Mouse (Mus musculus): ENCODE results near the gene Cib4. TPM values are rescaled to one million over a fixed set of nuclear protein-coding genes. Genes with fewer than 3 reads are reported as not detected.

Cib4 gene
- polyA plus RNA-seq, 1 experiment from 2014 or later, result not detected

DNA sequence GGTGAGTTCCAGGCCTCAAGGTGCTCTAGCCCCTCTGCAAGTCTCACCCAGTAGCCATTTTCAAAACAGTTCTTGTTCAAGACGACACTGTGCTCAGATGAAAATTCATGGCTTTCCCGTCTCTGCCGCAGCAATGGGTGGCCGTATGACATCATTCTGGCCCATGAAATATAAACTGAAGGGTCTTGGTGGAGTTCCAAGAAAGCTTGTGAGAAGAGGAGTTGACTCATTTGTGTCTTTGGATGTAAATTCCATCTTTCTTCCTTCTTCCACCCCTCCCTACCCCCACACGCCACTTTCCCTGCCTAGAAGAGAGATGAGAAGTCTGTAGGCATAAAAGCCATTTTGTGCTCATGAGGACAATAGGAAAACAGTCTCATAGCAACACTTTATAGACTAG lies 54.8 kb downstream of the Cib4 start:
- ATAC-seq (replicated peaks; ENCODE audit: low FRiP score), result no peak
- Histone ChIP-seq H3K27ac (ENCODE audit: low read depth, low read length) (no peak overlapping the region), H3K4me1 (replicated peaks; ENCODE audit: control insufficient read depth, insufficient read depth, low read length) (no peaks in the 10 kb centered on the region), H3K36me3 (ENCODE audit: control insufficient read depth, insufficient read depth, low read length) (no peaks in the 10 kb centered on the region), H3K9ac (ENCODE audit: low read length) (no peak overlapping the region), H3K4me3 (ENCODE audit: low read depth, low read length) (no peak overlapping the region), H3K4me2 (ENCODE audit: low read depth, low read length, severe bottlenecking) (no peak overlapping the region), H3K27me3 (ENCODE audit: control insufficient read depth, insufficient read depth, low read length) (no peaks in the 10 kb centered on the region), H3K9me3 (ENCODE audit: control insufficient read depth, low read length) (no peaks in the 10 kb centered on the region)
- DNase-seq (ENCODE audit: low spot score), result no peak
- 83% methylated on average over 5 of the region's 5 CpGs for WGBS

DNA sequence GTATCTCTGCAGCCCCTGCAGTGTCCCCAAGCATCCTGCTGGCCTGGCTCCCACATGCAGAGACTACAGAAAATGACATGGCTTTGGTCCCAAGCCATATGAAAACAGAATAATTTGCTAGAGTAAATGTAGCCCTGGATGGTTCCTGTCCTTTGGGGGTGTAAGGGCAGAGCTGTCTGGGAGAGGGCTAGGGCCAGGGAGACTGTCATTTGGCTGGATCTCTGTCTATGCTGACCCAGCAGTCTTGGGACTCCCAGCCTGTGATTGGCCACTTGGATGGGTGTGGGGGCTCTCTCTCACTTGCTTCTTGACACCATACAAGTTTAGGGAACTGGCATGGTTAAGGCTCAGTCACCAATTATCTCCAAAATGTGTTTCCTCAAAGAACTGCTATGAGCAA lies 55.4 kb downstream of the Cib4 start:
- no peaks in the 10 kb centered on the region for H3K4me1 ChIP-seq (replicated peaks; ENCODE audit: control insufficient read depth, insufficient read depth, low read length)
- DNase-seq (ENCODE audit: low spot score) (no peak), ATAC-seq (replicated peaks; ENCODE audit: low FRiP score) (no peak)
- no peak overlapping the region for H3K27ac ChIP-seq (ENCODE audit: low read depth, low read length)
- no peaks in the 10 kb centered on the region for H3K36me3 ChIP-seq (ENCODE audit: control insufficient read depth, insufficient read depth, low read length)
- H3K9me3 ChIP-seq (ENCODE audit: control insufficient read depth, low read length), result no peaks in the 10 kb centered on the region
- H3K9ac ChIP-seq (ENCODE audit: low read length), result no peak overlapping the region
- H3K4me2 ChIP-seq (ENCODE audit: low read depth, low read length, severe bottlenecking), result no peak overlapping the region
- no peaks in the 10 kb centered on the region for H3K27me3 ChIP-seq (ENCODE audit: control insufficient read depth, insufficient read depth, low read length)
- H3K4me3 ChIP-seq (ENCODE audit: low read depth, low read length), result no peak overlapping the region

DNA sequence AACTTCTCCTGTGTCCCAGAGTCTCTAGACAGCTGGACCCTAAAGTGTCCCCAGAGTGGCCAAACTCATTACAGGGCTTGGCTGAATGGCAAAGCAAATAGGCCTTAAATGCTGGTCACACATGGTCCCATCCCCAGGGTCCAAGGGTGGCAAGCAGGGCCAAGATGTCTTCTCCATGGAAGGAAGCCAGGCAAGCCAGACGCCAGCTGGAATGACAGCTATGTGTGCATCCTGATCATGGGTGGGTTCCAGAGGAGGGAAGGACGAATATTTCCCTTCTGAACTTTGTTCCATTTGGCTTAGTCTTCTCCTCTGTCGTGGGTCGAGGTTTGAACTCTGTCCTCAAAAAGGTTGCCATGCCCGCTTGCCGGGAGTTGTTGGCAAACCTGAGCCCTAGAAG lies 60.5 kb downstream of the Cib4 start:
- H3K36me3 ChIP-seq (ENCODE audit: control insufficient read depth, insufficient read depth, low read length), result no peaks in the 10 kb centered on the region
- H3K4me2 ChIP-seq (ENCODE audit: low read depth, low read length, severe bottlenecking), result no peak overlapping the region
- H3K9ac ChIP-seq (ENCODE audit: low read length), result no peak overlapping the region
- no peaks in the 10 kb centered on the region for H3K4me1 ChIP-seq (replicated peaks; ENCODE audit: control insufficient read depth, insufficient read depth, low read length)
- no peak overlapping the region for H3K4me3 ChIP-seq (ENCODE audit: low read depth, low read length)
- WGBS, result 88% methylated on average over 6 of the region's 6 CpGs
- H3K9me3 ChIP-seq (ENCODE audit: control insufficient read depth, low read length), result no peaks in the 10 kb centered on the region
- H3K27me3 ChIP-seq (ENCODE audit: control insufficient read depth, insufficient read depth, low read length), result no peaks in the 10 kb centered on the region
- no peak for ATAC-seq (replicated peaks; ENCODE audit: low FRiP score)
- H3K27ac ChIP-seq (ENCODE audit: low read depth, low read length), result no peak overlapping the region
- no peak for DNase-seq (ENCODE audit: low spot score)

DNA sequence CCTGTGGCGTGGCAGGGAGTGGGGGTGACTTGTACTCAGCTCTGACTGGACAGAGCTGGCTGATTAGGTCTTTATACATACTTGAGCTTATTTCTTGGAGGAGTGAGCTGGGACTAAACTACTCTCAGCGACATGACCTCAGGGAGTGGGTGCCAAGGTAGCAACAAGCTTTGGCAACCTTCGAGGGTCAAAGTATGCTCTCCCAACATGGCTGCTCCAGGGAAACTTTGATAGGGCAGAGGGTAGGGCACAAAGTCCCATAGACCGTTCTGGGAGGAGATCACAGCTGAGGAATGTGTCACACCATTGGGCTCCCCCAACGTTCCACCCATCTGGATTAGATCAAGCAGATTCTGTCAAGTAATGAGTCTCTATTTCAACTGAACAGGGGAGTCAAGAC lies 61.0 kb downstream of the Cib4 start:
- no peak for DNase-seq (ENCODE audit: low spot score)
- H3K9me3 ChIP-seq (ENCODE audit: control insufficient read depth, low read length), result no peaks in the 10 kb centered on the region
- 84% methylated on average over 5 of the region's 5 CpGs for WGBS
- H3K4me2 ChIP-seq (ENCODE audit: low read depth, low read length, severe bottlenecking), result no peak overlapping the region
- no peaks in the 10 kb centered on the region for H3K27me3 ChIP-seq (ENCODE audit: control insufficient read depth, insufficient read depth, low read length)
- no peak overlapping the region for H3K9ac ChIP-seq (ENCODE audit: low read length)
- H3K27ac ChIP-seq (ENCODE audit: low read depth, low read length), result no peak overlapping the region
- no peak for ATAC-seq (replicated peaks; ENCODE audit: low FRiP score)
- no peaks in the 10 kb centered on the region for H3K4me1 ChIP-seq (replicated peaks; ENCODE audit: control insufficient read depth, insufficient read depth, low read length)
- no peak overlapping the region for H3K4me3 ChIP-seq (ENCODE audit: low read depth, low read length)
- H3K36me3 ChIP-seq (ENCODE audit: control insufficient read depth, insufficient read depth, low read length), result no peaks in the 10 kb centered on the region

DNA sequence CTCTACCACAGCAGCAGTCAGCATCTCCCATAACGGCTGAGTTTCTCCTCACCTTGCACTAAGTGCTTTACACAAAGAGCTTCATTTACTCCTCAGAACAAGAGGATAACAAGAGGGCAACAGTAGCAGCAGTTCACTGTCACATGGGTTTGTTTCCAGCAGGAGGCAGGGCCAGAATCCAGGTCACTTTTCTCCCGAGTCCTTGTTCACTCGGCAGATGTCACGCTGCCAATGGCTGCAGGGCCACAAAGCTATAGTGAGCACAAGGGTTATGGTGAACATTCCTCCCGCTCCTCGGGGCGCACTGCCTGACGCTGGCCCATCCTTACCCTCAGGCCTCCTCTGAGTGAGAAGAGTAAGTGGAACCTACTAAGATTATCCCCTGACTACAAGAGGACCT lies 62.1 kb downstream of the Cib4 start:
- no peaks in the 10 kb centered on the region for H3K9me3 ChIP-seq (ENCODE audit: control insufficient read depth, low read length)
- DNase-seq (ENCODE audit: low spot score) (no peak), ATAC-seq (replicated peaks; ENCODE audit: low FRiP score) (no peak)
- no peak overlapping the region for H3K9ac ChIP-seq (ENCODE audit: low read length)
- WGBS, result 89% methylated on average over 8 of the region's 8 CpGs
- no peak overlapping the region for H3K4me3 ChIP-seq (ENCODE audit: low read depth, low read length)
- H3K36me3 ChIP-seq (ENCODE audit: control insufficient read depth, insufficient read depth, low read length), result no peaks in the 10 kb centered on the region
- no peaks in the 10 kb centered on the region for H3K27me3 ChIP-seq (ENCODE audit: control insufficient read depth, insufficient read depth, low read length)
- H3K4me1 ChIP-seq (replicated peaks; ENCODE audit: control insufficient read depth, insufficient read depth, low read length), result no peaks in the 10 kb centered on the region
- no peak overlapping the region for H3K4me2 ChIP-seq (ENCODE audit: low read depth, low read length, severe bottlenecking)
- H3K27ac ChIP-seq (ENCODE audit: low read depth, low read length), result no peak overlapping the region

DNA sequence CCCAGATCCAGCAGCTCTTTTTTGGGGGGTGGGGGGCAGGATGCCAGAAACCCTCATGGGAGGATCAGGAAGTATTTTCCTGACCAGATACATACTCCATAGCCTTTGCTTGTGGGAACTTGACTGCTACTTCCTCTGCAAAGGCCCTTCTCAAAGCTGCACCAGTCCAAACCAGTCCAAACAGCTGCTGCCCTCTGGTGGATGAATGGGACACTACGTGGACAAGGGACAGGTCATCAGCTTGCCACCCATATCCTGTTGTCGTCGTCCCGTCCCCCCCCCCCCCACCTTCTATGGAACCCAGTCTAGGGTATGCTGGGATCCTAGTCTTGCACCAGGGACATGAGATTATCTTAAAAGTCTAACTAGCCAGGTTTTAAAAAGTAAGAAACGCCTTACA lies 63.3 kb downstream of the Cib4 start:
- H3K4me2 ChIP-seq (ENCODE audit: low read depth, low read length, severe bottlenecking), result no peak overlapping the region
- H3K27me3 ChIP-seq (ENCODE audit: control insufficient read depth, insufficient read depth, low read length), result no peaks in the 10 kb centered on the region
- H3K4me3 ChIP-seq (ENCODE audit: low read depth, low read length), result no peak overlapping the region
- 19% methylated on average over 5 of the region's 5 CpGs for WGBS
- no peaks in the 10 kb centered on the region for H3K4me1 ChIP-seq (replicated peaks; ENCODE audit: control insufficient read depth, insufficient read depth, low read length)
- ATAC-seq (replicated peaks; ENCODE audit: low FRiP score), result no peak
- H3K27ac ChIP-seq (ENCODE audit: low read depth, low read length), result no peak overlapping the region
- peak; percentile 85 for DNase-seq (ENCODE audit: low spot score)
- no peaks in the 10 kb centered on the region; the same call in 1 of the 2 replicates for H3K9me3 ChIP-seq (ENCODE audit: control insufficient read depth, low read length)
- no peak overlapping the region for H3K9ac ChIP-seq (ENCODE audit: low read length)
- no peaks in the 10 kb centered on the region for H3K36me3 ChIP-seq (ENCODE audit: control insufficient read depth, insufficient read depth, low read length)

DNA sequence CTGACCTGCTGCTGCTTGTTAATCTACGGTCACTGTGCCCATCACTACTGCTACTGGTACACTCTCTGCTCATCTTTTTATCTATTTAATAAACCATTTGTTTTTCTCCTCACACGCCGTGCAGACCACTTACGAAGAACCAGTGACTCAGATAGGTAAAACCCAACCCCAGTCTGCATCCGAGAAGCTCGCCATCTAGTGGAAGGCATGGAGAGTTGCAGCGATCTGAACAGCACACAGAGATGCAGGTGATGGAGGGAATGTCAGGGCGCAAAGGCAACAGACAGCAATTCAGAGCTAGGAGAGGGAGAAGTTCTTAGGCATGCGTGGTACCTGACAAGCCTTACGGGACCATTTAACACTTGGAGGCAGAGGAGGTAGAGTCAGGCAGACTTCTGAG lies 69.1 kb downstream of the Cib4 start:
- Histone ChIP-seq H3K4me3 (ENCODE audit: low read depth, low read length) (no peak overlapping the region), H3K36me3 (ENCODE audit: control insufficient read depth, insufficient read depth, low read length) (no peaks in the 10 kb centered on the region), H3K9me3 (ENCODE audit: control insufficient read depth, low read length) (no peaks in the 10 kb centered on the region; the same call in 1 of the 2 replicates), H3K27me3 (ENCODE audit: control insufficient read depth, insufficient read depth, low read length) (no peaks in the 10 kb centered on the region), H3K4me2 (ENCODE audit: low read depth, low read length, severe bottlenecking) (no peak overlapping the region), H3K27ac (ENCODE audit: low read depth, low read length) (no peak overlapping the region), H3K9ac (ENCODE audit: low read length) (no peak overlapping the region), H3K4me1 (replicated peaks; ENCODE audit: control insufficient read depth, insufficient read depth, low read length) (no peaks in the 10 kb centered on the region)
- DNase-seq (ENCODE audit: low spot score), result no peak
- ATAC-seq (replicated peaks; ENCODE audit: low FRiP score), result no peak
- WGBS, result 47% methylated on average over 10 of the region's 10 CpGs

DNA sequence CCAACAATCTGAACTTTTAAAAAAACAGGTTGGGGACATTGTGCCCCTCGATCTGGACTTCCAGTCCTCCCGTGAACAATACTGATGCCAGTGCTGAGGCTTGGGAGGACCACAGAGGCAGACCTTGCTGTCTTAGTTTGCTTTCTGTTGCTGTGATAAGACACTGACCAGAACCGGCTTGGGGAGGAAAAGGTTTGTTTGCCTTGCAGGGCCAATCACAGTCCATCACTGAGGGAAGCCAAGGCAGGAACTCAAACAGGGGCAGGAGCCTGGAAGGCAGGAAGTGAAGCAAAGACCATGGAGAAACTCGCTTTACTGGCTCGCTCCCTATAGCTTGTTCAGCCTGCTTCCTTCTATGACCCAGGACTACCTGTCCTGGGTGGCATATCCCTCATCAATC lies 73.5 kb downstream of the Cib4 start:
- Histone ChIP-seq H3K4me2 (ENCODE audit: low read depth, low read length, severe bottlenecking) (no peak overlapping the region), H3K27me3 (ENCODE audit: control insufficient read depth, insufficient read depth, low read length) (no peaks in the 10 kb centered on the region), H3K4me1 (replicated peaks; ENCODE audit: control insufficient read depth, insufficient read depth, low read length) (no peaks in the 10 kb centered on the region; the same call in 1 of the 2 replicates), H3K36me3 (ENCODE audit: control insufficient read depth, insufficient read depth, low read length) (no peaks in the 10 kb centered on the region), H3K27ac (ENCODE audit: low read depth, low read length) (no peak overlapping the region), H3K9me3 (ENCODE audit: control insufficient read depth, low read length) (no peaks in the 10 kb centered on the region), H3K9ac (ENCODE audit: low read length) (no peak overlapping the region), H3K4me3 (ENCODE audit: low read depth, low read length) (no peak overlapping the region)
- ATAC-seq (replicated peaks; ENCODE audit: low FRiP score) (no peak), DNase-seq (ENCODE audit: low spot score) (no peak)
- 88% methylated on average over 5 of the region's 5 CpGs for WGBS

DNA sequence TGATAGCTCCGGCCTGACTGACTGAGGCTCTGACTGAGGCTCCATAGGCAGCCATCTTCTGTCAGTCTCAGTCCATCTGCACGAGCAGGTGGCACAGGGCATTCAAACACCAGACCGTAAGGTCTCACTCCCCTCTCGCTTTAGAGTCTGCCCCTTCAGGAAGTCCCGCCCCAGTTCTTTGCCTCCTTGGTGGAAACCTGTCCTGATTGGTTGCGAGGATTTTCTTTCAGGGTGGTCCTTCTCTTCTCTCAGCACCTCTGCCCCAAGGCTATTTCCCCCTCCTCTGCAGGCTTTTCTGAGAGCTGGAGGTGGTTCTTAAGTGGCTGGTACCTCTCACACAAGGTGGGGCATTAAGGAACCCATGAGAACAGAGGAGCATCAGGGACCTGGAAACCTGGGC lies 75.2 kb downstream of the Cib4 start:
- DNase-seq (ENCODE audit: low spot score), result no peak
- Histone ChIP-seq H3K27me3 (ENCODE audit: control insufficient read depth, insufficient read depth, low read length) (peaks cover 2% of the 10 kb centered on the region; the same call in 1 of the 2 replicates), H3K27ac (ENCODE audit: low read depth, low read length) (no peak overlapping the region), H3K4me3 (ENCODE audit: low read depth, low read length) (no peak overlapping the region), H3K9me3 (ENCODE audit: control insufficient read depth, low read length) (no peaks in the 10 kb centered on the region), H3K4me1 (replicated peaks; ENCODE audit: control insufficient read depth, insufficient read depth, low read length) (peaks cover 9% of the 10 kb centered on the region; the same call in 1 of the 2 replicates), H3K4me2 (ENCODE audit: low read depth, low read length, severe bottlenecking) (no peak overlapping the region), H3K9ac (ENCODE audit: low read length) (no peak overlapping the region), H3K36me3 (ENCODE audit: control insufficient read depth, insufficient read depth, low read length) (no peaks in the 10 kb centered on the region)
- no peak for ATAC-seq (replicated peaks; ENCODE audit: low FRiP score)
- WGBS, result 57% methylated on average over 6 of the region's 6 CpGs

All from forebrain, embryonic 11.5 days (tissue).